Mouse (Mus musculus): Measurements from ENCODE around the gene Rap1gds1. TPM values are rescaled to one million over a fixed set of nuclear protein-coding genes. Genes with fewer than 3 reads are reported as not detected.

Gene Rap1gds1
- polyA plus RNA-seq, 1 experiment from 2014 or later: 87.9 TPM

Other genes with a start within 250 kb of the Rap1gds1 start
- 0.06 TPM in 1 of 2 replicates, not detected in the other for gene Stpg2, start 130.5 kb upstream of the Rap1gds1 start, polyA plus RNA-seq (2015; fragmentation: Nextera tagmentation; extraction: Ambion mirVana)